Mouse (Mus musculus) embryonic facial prominence, embryonic 10.5 days (tissue): Measurements from ENCODE around the gene Epo. TPM values are rescaled to one million over a fixed set of nuclear protein-coding genes. Genes with fewer than 3 reads are reported as not detected.

Experiments
- DNase-seq: peaks from one replicate; pipeline ENCODE4 v3.0.0-alpha.2; 2017; ENCODE audit warnings: low spot score
- H3K27ac ChIP-seq: fragments of 300-500 bp; sonication (generic); replicated peaks from 2 replicates; pipeline ENCODE4 v1.5.1; 2016; ENCODE audit warnings: mild to moderate bottlenecking
- H3K27me3 ChIP-seq: fragments of 300-500 bp; sonication (generic); replicated peaks from 2 replicates; pipeline ENCODE4 v1.6.1; 2016; ENCODE audit warnings: low read depth, mild to moderate bottlenecking; ENCODE audit not compliant: poor library complexity, severe bottlenecking
- H3K36me3 ChIP-seq: fragments of 300-500 bp; sonication (generic); replicated peaks from 2 replicates; pipeline ENCODE4 v1.6.1; 2016; ENCODE audit warnings: mild to moderate bottlenecking, moderate library complexity
- H3K4me1 ChIP-seq: fragments of 300-500 bp; sonication (generic); 2 replicates; pipeline ENCODE4 v1.6.1; 2016
- H3K4me3 ChIP-seq: fragments of 300-500 bp; sonication (generic); 2 replicates; pipeline ENCODE4 v1.5.1; 2016; ENCODE audit warnings: mild to moderate bottlenecking, moderate library complexity
- H3K9me3 ChIP-seq: fragments of 300-500 bp; sonication (generic); 2 replicates; pipeline ENCODE4 v1.6.1; 2016; ENCODE audit warnings: mild to moderate bottlenecking
- WGBS: fragments of 180-500 bp; shearing (Covaris S2); methylation state at CpG from one replicate; pipeline ENCODE4 v1.1.7; 2016; 5-methylcytosine and 5-hydroxymethylcytosine counted together
- polyA plus RNA-seq: library from polyadenylated mRNA; unstranded; fragments of >200 nt; fragmentation: Nextera tagmentation; extraction: Ambion mirVana; gene quantifications from 2 replicates; pipeline ENCODE4 v1.2.1, GENCODE M21; 2016

The Epo gene
- polyA plus RNA-seq, 1 experiment from 2014 or later: 2.3 TPM

- DNase-seq: peak; percentile 79
- Histone ChIP-seq H3K27ac (peak overlapping the region; percentile 14; the same call in 1 of the 2 replicates), H3K36me3 (no peaks in the 10 kb centered on the region), H3K4me1 (peaks cover 29% of the 10 kb centered on the region), H3K9me3 (no peaks in the 10 kb centered on the region), H3K27me3 (peaks cover 15% of the 10 kb centered on the region), H3K4me3 (no peak overlapping the region)
Observed at GRCm38 (mm10) chr5:137481138-137481537, 51.9 kb downstream of the Epo start.

- Histone ChIP-seq H3K9me3 (no peaks in the 10 kb centered on the region), H3K36me3 (no peaks in the 10 kb centered on the region), H3K27me3 (no peaks in the 10 kb centered on the region), H3K27ac (no peak within 1 kb of the TSS), H3K4me3 (no peak within 1 kb of the TSS), H3K4me1 (peaks cover 20% of the 10 kb centered on the region)
- 85% methylated on average over 5 of the region's 5 CpGs for WGBS
- DNase-seq: no peak
Observed at GRCm38 (mm10) chr5:137476964-137477363, 56.1 kb downstream of the Epo start, which contains the start of gene Zan. Gene Zan, minus strand, starts transcription at chr5:137477064.

- Histone ChIP-seq H3K4me3 (no peak overlapping the region), H3K9me3 (no peaks in the 10 kb centered on the region), H3K27ac (peak overlapping the region; percentile 14; the same call in 1 of the 2 replicates), H3K27me3 (no peaks in the 10 kb centered on the region), H3K36me3 (no peaks in the 10 kb centered on the region), H3K4me1 (peaks cover 12% of the 10 kb centered on the region)
- WGBS: 16% methylated on average over 2 of the region's 2 CpGs
- no peak for DNase-seq
Observed at GRCm38 (mm10) chr5:137474351-137474750, 58.7 kb downstream of the Epo start.

- Histone ChIP-seq H3K4me3 (no peak overlapping the region), H3K27ac (no peak overlapping the region), H3K36me3 (no peaks in the 10 kb centered on the region), H3K4me1 (peaks cover 12% of the 10 kb centered on the region), H3K9me3 (no peaks in the 10 kb centered on the region), H3K27me3 (no peaks in the 10 kb centered on the region)
- no peak for DNase-seq
- WGBS: 74% methylated on average over 5 of the region's 5 CpGs
Observed at GRCm38 (mm10) chr5:137472252-137472904, 60.7 kb downstream of the Epo start.

- no peaks in the 10 kb centered on the region for H3K4me1 ChIP-seq
- H3K4me3 ChIP-seq: no peak overlapping the region
- DNase-seq: no peak
- no peak overlapping the region for H3K27ac ChIP-seq
- H3K9me3 ChIP-seq: no peaks in the 10 kb centered on the region
- no peaks in the 10 kb centered on the region for H3K36me3 ChIP-seq
- WGBS: 93% methylated on average over 6 of the region's 6 CpGs
- H3K27me3 ChIP-seq: no peaks in the 10 kb centered on the region
Observed at GRCm38 (mm10) chr5:137466946-137467345, 66.1 kb downstream of the Epo start.

GRCm38 (mm10) chr5:137465049-137465448 lies 68.0 kb downstream of the Epo start:
- 52% methylated on average over 3 of the region's 3 CpGs for WGBS
- Histone ChIP-seq H3K27ac (no peak overlapping the region), H3K4me3 (no peak overlapping the region), H3K4me1 (no peaks in the 10 kb centered on the region), H3K9me3 (no peaks in the 10 kb centered on the region), H3K36me3 (no peaks in the 10 kb centered on the region), H3K27me3 (no peaks in the 10 kb centered on the region)
- no peak for DNase-seq

- H3K27ac ChIP-seq: no peak overlapping the region
- 69% methylated on average over 7 of the region's 7 CpGs for WGBS
- no peak overlapping the region for H3K4me3 ChIP-seq
- no peaks in the 10 kb centered on the region for H3K4me1 ChIP-seq
- no peaks in the 10 kb centered on the region for H3K9me3 ChIP-seq
- H3K27me3 ChIP-seq: no peaks in the 10 kb centered on the region
- no peak for DNase-seq
- H3K36me3 ChIP-seq: no peaks in the 10 kb centered on the region
Observed at GRCm38 (mm10) chr5:137455866-137456591, 77.0 kb downstream of the Epo start.

- no peaks in the 10 kb centered on the region for H3K27me3 ChIP-seq
- WGBS: 81% methylated on average over 6 of the region's 6 CpGs
- H3K36me3 ChIP-seq: no peaks in the 10 kb centered on the region
- no peaks in the 10 kb centered on the region for H3K9me3 ChIP-seq
- DNase-seq: no peak
- H3K4me3 ChIP-seq: no peak overlapping the region
- H3K4me1 ChIP-seq: no peaks in the 10 kb centered on the region
- no peak overlapping the region for H3K27ac ChIP-seq
Observed at GRCm38 (mm10) chr5:137455206-137455605, 77.8 kb downstream of the Epo start.

- no peak for DNase-seq
- Histone ChIP-seq H3K4me3 (no peak overlapping the region), H3K9me3 (no peaks in the 10 kb centered on the region), H3K36me3 (no peaks in the 10 kb centered on the region), H3K4me1 (no peaks in the 10 kb centered on the region), H3K27me3 (no peaks in the 10 kb centered on the region), H3K27ac (no peak overlapping the region)
Observed at GRCm38 (mm10) chr5:137445536-137445935, 87.5 kb downstream of the Epo start.

GRCm38 (mm10) chr5:137440216-137440855 lies 92.7 kb downstream of the Epo start:
- WGBS: 87% methylated on average over 11 of the region's 11 CpGs

GRCm38 (mm10) chr5:137433889-137434288 lies 99.2 kb downstream of the Epo start:
- no peak overlapping the region for H3K4me3 ChIP-seq
- H3K4me1 ChIP-seq: no peaks in the 10 kb centered on the region
- H3K36me3 ChIP-seq: no peaks in the 10 kb centered on the region
- H3K27me3 ChIP-seq: no peaks in the 10 kb centered on the region
- no peak for DNase-seq
- H3K9me3 ChIP-seq: no peaks in the 10 kb centered on the region
- no peak overlapping the region for H3K27ac ChIP-seq
- WGBS: 75% methylated on average over 6 of the region's 6 CpGs

More at GRCm38 (mm10) chr5:137440216-137440855, 92.7 kb downstream of the Epo start:
- Histone ChIP-seq H3K36me3 (no peaks in the 10 kb centered on the region), H3K27ac (no peak overlapping the region), H3K4me3 (no peak overlapping the region), H3K4me1 (no peaks in the 10 kb centered on the region), H3K27me3 (no peaks in the 10 kb centered on the region), H3K9me3 (no peaks in the 10 kb centered on the region)
- DNase-seq: no peak
